35 mouse cellular contexts compared by ENCODE assay signal in genomic region chr19:56589455-56589854, GRCm38 (mm10).
"Had no signal": no experiment of that assay in that cellular context is flagged by ENCODE, and none has a peak within 500 bp of the region (broad histone marks: within the 10 kb centered on the region; RNA-seq: fewer than 3 reads in every experiment).

No protein-coding gene starts in this region.

- H3K4me2 ChIP-seq: heart, embryonic 11.5 days; heart, embryonic 12.5 days; heart, embryonic 13.5 days; heart, embryonic 15.5 days; hindbrain, embryonic 12.5 days; hindbrain, embryonic 13.5 days; hindbrain, embryonic 14.5 days; hindbrain, embryonic 15.5 days; intestine, embryonic 15.5 days; kidney, embryonic 15.5 days had no signal

- DNase-seq: heart, postnatal 10 days; heart, postnatal 14 days; heart, postnatal 36 days; heart, postnatal 4 days; kidney, adult 11 months; kidney, adult 18-20 months; kidney, adult 2 months; kidney, adult 8-10 months; kidney, adult 9 months; kidney, postnatal 10 days; kidney, postnatal 14 days; kidney, postnatal 25 days; kidney, postnatal 36 days; kidney, postnatal 4 days; layer of hippocampus, adult 9-11 months; layer of hippocampus, postnatal 36 days had no signal

- H3K27me3 ChIP-seq: heart, embryonic 12.5 days; heart, embryonic 13.5 days; heart, embryonic 15.5 days; hindbrain, embryonic 12.5 days; hindbrain, embryonic 13.5 days; hindbrain, embryonic 15.5 days; intestine, embryonic 15.5 days; kidney, embryonic 15.5 days had no signal

- H3K4me1 ChIP-seq: hindbrain, embryonic 10.5 days; hindbrain, embryonic 12.5 days; hindbrain, embryonic 13.5 days had no signal

- ATAC-seq: hindbrain, embryonic 16.5 days; hindbrain, postnatal 0 days; inflammation-experienced regulatory T-cells, adult 6 months; intestine, embryonic 15.5 days; intestine, embryonic 16.5 days; intestine, postnatal 0 days had no signal

- H3K4me3 ChIP-seq: heart, embryonic 10.5 days; heart, embryonic 12.5 days; heart, embryonic 13.5 days; heart, embryonic 15.5 days; hindbrain, embryonic 10.5 days; hindbrain, embryonic 12.5 days; hindbrain, embryonic 13.5 days; hindbrain, embryonic 15.5 days; intestine, embryonic 15.5 days; kidney, embryonic 15.5 days; layer of hippocampus, adult 2 months had no signal

- H3K27ac ChIP-seq: heart, embryonic 10.5 days; hindbrain, embryonic 10.5 days; hindbrain, embryonic 12.5 days; hindbrain, embryonic 13.5 days; hindbrain, embryonic 14.5 days; hindbrain, embryonic 15.5 days; hindbrain, postnatal 0 days; intestine, embryonic 15.5 days; kidney, embryonic 15.5 days; kidney, postnatal 0 days had no signal

- H3K9ac ChIP-seq: heart, embryonic 12.5 days; heart, embryonic 13.5 days; heart, embryonic 15.5 days; hindbrain, embryonic 12.5 days; hindbrain, embryonic 13.5 days; hindbrain, embryonic 14.5 days; hindbrain, embryonic 15.5 days; intestine, embryonic 15.5 days; kidney, embryonic 15.5 days had no signal

- H3K9me3 ChIP-seq: heart, embryonic 10.5 days; heart, embryonic 12.5 days; heart, embryonic 13.5 days; heart, embryonic 15.5 days; hindbrain, embryonic 10.5 days; hindbrain, embryonic 12.5 days; hindbrain, embryonic 13.5 days; hindbrain, embryonic 15.5 days; intestine, embryonic 15.5 days; kidney, embryonic 15.5 days had no signal
